Mouse (Mus musculus) midbrain, postnatal 0 days (tissue): Measurements from ENCODE around the gene Ankrd44. TPM values are rescaled to one million over a fixed set of nuclear protein-coding genes. Genes with fewer than 3 reads are reported as not detected.

Experiments
- ATAC-seq: fragments of 200-750 bp; cut with Nextera tagmentation; 2 replicates; pipeline ENCODE4 v1.8.0; 2017; ENCODE audit warnings: moderate number of reproducible peaks, mild to moderate bottlenecking, moderate TSS enrichment, moderate library complexity; ENCODE audit not compliant: low FRiP score
- DNase-seq: peaks from one replicate; pipeline ENCODE4 v3.0.0-alpha.2; 2015; ENCODE audit warnings: low spot score
- H3K27ac ChIP-seq: fragments of 300-500 bp; sonication (generic); 2 replicates; pipeline ENCODE4 v1.5.1; 2014; ENCODE audit warnings: low read depth, mild to moderate bottlenecking, low read length, mixed read lengths
- H3K27me3 ChIP-seq: fragments of 300-500 bp; sonication (generic); 2 replicates; pipeline ENCODE4 v1.6.1; 2014; ENCODE audit warnings: low read length, control low read depth, mixed read lengths; ENCODE audit not compliant: insufficient read depth
- H3K36me3 ChIP-seq: fragments of 300-500 bp; sonication (generic); 2 replicates; pipeline ENCODE4 v1.6.1; 2014; ENCODE audit warnings: low read length, control low read depth, mixed read lengths; ENCODE audit not compliant: insufficient read depth
- H3K4me1 ChIP-seq: fragments of 300-500 bp; sonication (generic); 2 replicates; pipeline ENCODE4 v1.6.1; 2014; ENCODE audit warnings: mild to moderate bottlenecking, control low read depth, antibody characterized with exemption, low read length, mixed read lengths; ENCODE audit not compliant: insufficient read depth
- H3K4me2 ChIP-seq: fragments of 300-500 bp; sonication (generic); 2 replicates; pipeline ENCODE4 v1.6.1; 2014; ENCODE audit warnings: low read depth, mild to moderate bottlenecking, low read length, mixed read lengths; ENCODE audit not compliant: poor library complexity, severe bottlenecking
- H3K4me3 ChIP-seq: fragments of 300-500 bp; sonication (generic); 2 replicates; pipeline ENCODE4 v1.5.1; 2014; ENCODE audit warnings: low read depth, mild to moderate bottlenecking, low read length, moderate library complexity
- H3K9ac ChIP-seq: fragments of 300-500 bp; sonication (generic); replicated peaks from 2 replicates; pipeline ENCODE4 v1.6.1; 2014; ENCODE audit warnings: mild to moderate bottlenecking, low read length, moderate library complexity, mixed read lengths; ENCODE audit not compliant: poor library complexity, severe bottlenecking
- H3K9me3 ChIP-seq: fragments of 300-500 bp; sonication (generic); 2 replicates; pipeline ENCODE4 v1.6.1; 2016; ENCODE audit warnings: low read length, control low read depth
- CTCF ChIP-seq: IDR thresholded peaks from 2 replicates; pipeline ENCODE4 v1.5.1; 2016; ENCODE audit warnings: antibody characterized with exemption, mild to moderate bottlenecking
- WGBS: fragments of 180-500 bp; shearing (Covaris S2); extraction: QIAGEN DNeasy Blood & Tissue Kit; methylation state at CpG from one replicate; pipeline ENCODE4 v1.1.7; 2014; 5-methylcytosine and 5-hydroxymethylcytosine counted together
- polyA plus RNA-seq: library from polyadenylated mRNA; unstranded; fragments of >200 nt; fragmentation: Nextera tagmentation; extraction: Ambion mirVana; gene quantifications from 2 replicates; pipeline ENCODE4 v1.2.1, GENCODE M21; 2015
- total RNA-seq: library from RNA; depleted of rRNA; stranded (reverse); fragments of >200 nt; gene quantifications from 2 replicates; pipeline ENCODE4 v1.2.3, GENCODE M21; 2014

Gene Ankrd44
- total and polyA plus RNA-seq, 2 experiments from 2014 or later, result 16.7 to 51.6 TPM

DNA sequence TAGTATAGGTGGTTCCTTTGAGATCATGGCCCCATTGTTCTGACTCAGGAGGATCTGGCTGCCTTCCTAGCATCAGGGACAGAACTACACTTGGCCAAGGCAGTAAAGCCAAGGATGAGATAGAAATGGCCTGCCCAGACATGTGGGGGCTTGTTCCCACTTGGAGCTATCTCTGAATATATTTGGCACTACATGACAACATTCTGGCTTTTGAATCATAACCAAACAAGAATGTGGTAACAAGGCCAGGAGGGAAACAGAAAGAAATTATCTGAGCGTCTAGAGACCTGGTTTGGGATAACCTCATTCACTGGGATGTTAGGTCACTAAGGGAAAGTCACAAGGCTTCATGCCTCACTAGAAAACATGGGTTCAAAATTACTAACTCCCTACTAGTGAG lies 81.8 kb downstream of the Ankrd44 start:
- H3K4me3 ChIP-seq, result no peak overlapping the region
- DNase-seq, result no peak
- ATAC-seq, result no peak
- 94% methylated on average over 1 of the region's 1 CpGs for WGBS
- no peaks in the 10 kb centered on the region for H3K9me3 ChIP-seq
- TF ChIP-seq CTCF, result no peak
- H3K4me2 ChIP-seq, result no peak overlapping the region
- H3K27me3 ChIP-seq, result no peaks in the 10 kb centered on the region
- H3K4me1 ChIP-seq, result no peaks in the 10 kb centered on the region
- no peak overlapping the region for H3K9ac ChIP-seq
- no peaks in the 10 kb centered on the region for H3K36me3 ChIP-seq
- no peak overlapping the region for H3K27ac ChIP-seq

DNA sequence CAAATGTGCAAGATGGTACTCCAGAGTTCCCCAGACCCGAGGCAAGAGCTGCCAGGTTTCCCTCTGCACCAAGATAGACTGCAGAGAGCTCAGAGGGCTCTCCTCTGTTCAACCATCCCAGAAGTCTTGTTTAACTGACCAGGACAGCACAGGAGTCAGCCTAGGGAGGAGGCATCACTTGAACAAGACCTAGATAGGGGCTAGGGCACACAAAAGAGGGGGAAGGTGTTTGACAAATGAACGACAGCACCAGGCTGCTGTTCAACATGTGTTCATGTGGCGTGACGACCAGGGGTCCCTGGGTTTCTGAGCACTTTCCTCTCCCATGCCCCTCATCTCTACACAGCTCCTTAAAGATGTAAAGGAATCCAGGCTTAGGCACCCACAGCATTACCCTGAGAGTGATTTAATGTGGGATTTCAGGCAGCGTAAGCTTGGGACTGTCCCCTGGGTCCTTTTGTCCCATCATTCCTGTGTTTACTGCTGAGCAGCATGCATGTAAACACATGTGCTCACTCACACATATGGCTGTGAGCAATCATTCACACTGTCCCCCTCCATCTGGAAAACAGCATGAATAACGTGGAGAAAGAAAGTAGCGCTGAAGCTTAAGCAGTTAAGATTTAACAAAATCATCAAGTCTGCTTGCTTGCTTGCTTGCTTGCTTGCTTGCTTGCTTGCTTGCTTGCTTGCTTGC lies 83.3 kb downstream of the Ankrd44 start:
- no peak overlapping the region for H3K27ac ChIP-seq
- no peak overlapping the region for H3K9ac ChIP-seq
- DNase-seq (no peak), ATAC-seq (no peak)
- H3K27me3 ChIP-seq, result no peaks in the 10 kb centered on the region
- no peak overlapping the region for H3K4me2 ChIP-seq
- no peak for TF ChIP-seq CTCF
- 86% methylated on average over 7 of the region's 7 CpGs for WGBS
- H3K36me3 ChIP-seq, result no peaks in the 10 kb centered on the region
- no peak overlapping the region for H3K4me3 ChIP-seq
- no peaks in the 10 kb centered on the region for H3K9me3 ChIP-seq
- no peaks in the 10 kb centered on the region for H3K4me1 ChIP-seq

DNA sequence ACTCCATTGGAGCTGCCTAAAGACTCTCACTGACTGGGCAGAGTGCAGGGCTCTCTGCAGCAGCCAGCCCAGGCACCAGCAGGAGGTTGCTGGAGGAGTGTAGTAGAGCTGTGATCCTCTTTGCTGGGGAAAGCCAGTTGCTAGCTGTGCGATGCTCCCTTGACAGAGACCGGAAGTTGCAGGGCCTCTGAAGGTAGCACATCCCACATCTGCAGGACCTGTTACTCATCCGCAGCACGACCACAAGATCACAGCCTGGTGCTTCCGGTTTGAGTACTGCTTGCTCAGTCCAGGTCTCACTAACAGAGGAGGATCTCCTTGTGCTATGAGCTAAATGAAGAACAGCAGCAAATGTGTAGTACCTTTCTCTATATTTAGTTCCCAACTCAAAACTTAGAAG lies 84.4 kb downstream of the Ankrd44 start:
- H3K27ac ChIP-seq, result no peak overlapping the region
- ATAC-seq (no peak), DNase-seq (no peak)
- no peaks in the 10 kb centered on the region for H3K9me3 ChIP-seq
- WGBS, result 53% methylated on average over 5 of the region's 5 CpGs
- no peaks in the 10 kb centered on the region for H3K36me3 ChIP-seq
- H3K4me2 ChIP-seq, result no peak overlapping the region
- TF ChIP-seq CTCF, result no peak
- H3K4me3 ChIP-seq, result no peak overlapping the region
- H3K9ac ChIP-seq, result no peak overlapping the region
- no peaks in the 10 kb centered on the region for H3K4me1 ChIP-seq
- no peaks in the 10 kb centered on the region for H3K27me3 ChIP-seq

DNA sequence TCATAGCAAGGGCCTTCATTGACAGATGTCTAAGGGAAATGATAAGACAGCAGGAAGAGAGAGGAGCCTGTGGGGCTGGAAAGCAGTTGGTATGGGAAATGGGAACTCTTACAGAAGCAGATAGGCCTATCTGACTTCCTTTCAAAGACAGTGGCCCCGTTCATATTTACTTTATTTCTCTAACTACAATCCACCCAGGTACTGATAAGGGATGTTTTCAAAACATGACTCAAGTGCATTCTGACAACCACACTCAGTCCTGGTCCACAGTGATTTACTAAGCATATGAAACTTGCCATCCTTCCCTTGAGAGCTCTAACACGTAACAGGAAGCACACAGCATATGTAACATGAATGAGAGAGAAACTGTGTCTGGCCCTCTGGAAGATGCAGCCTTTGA lies 86.1 kb downstream of the Ankrd44 start:
- Histone ChIP-seq H3K4me1 (no peaks in the 10 kb centered on the region), H3K9me3 (no peaks in the 10 kb centered on the region), H3K4me3 (no peak overlapping the region), H3K9ac (no peak overlapping the region), H3K4me2 (no peak overlapping the region), H3K36me3 (no peaks in the 10 kb centered on the region), H3K27me3 (no peaks in the 10 kb centered on the region), H3K27ac (no peak overlapping the region)
- ATAC-seq (no peak), DNase-seq (no peak)
- 86% methylated on average over 2 of the region's 2 CpGs for WGBS
- TF ChIP-seq CTCF, result no peak

DNA sequence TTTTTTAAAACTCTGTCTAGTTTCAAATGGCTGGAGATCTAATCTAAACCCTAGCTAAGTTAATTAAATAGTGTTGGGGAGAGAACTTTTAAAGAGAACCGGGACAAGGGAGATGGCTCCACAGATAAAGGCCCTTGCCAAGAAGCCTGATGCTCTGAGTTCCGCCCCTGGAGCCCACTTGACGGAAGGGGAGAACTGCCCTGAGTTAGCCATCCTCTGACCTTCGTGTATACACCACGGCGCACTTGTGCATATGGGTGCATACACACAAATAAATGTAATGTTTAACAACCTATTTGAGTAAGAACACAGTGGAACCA lies 87.7 kb downstream of the Ankrd44 start:
- ATAC-seq (no peak), DNase-seq (no peak)
- H3K4me2 ChIP-seq, result no peak overlapping the region
- no peak overlapping the region for H3K4me3 ChIP-seq
- H3K9me3 ChIP-seq, result no peaks in the 10 kb centered on the region
- WGBS, result 93% methylated on average over 6 of the region's 6 CpGs
- no peaks in the 10 kb centered on the region for H3K27me3 ChIP-seq
- no peaks in the 10 kb centered on the region for H3K36me3 ChIP-seq
- H3K9ac ChIP-seq, result no peak overlapping the region
- no peaks in the 10 kb centered on the region for H3K4me1 ChIP-seq
- TF ChIP-seq CTCF, result no peak
- no peak overlapping the region for H3K27ac ChIP-seq

DNA sequence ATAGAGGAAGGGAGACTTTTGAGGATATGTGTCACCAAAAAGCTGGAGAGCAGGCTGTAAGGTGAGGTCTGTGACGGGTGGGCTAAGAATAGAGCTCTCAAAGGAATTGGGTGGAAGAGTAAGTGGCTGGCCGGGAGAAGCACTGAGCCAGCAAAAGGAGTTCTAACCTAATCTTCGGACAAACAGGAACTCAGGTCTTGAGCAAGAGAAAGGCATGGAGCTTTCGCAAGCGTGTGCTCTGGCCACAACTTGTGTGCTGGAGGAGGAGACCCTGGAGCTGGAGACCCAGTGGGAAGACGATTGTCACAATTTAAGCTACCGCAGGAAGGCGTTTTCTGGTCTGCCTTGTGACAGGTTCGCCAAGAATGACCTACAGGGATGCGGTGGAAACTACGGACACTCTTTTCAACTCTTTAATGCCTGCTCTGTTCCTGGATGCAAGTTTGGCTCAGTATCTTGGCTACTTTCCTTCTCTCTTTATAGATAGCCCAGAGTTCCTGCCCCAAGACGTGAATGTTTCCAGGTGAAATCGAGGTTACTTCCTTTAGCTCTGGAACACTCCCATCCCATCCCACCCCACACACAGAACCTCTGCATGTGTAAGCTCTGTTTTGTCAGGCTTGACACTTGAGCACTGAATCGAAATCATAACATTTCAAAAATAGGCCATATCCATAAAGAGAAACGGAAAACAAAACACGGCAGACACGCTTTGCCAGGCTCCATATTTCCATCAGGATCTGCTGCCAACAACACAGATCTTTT lies 88.3 kb downstream of the Ankrd44 start:
- no peak for DNase-seq
- Histone ChIP-seq H3K27me3 (no peaks in the 10 kb centered on the region), H3K4me2 (no peak overlapping the region), H3K4me3 (no peak overlapping the region), H3K9ac (no peak overlapping the region), H3K27ac (no peak overlapping the region), H3K36me3 (no peaks in the 10 kb centered on the region), H3K4me1 (no peaks in the 10 kb centered on the region), H3K9me3 (no peaks in the 10 kb centered on the region)
- 88% methylated on average over 17 of the region's 17 CpGs for WGBS
- no peak for ATAC-seq
- TF ChIP-seq CTCF, result no peak
